Mouse (Mus musculus) ZHBTc4 (cell line): ENCODE measurements at regions not wholly inside any gene's neighbourhood (a gene's known extent, or its start where the extent isn't known, plus 50 kb on each side); places are given as distances from the start of the nearest gene placed in this dataset.

ENCODE experiments used
- DNase-seq: peaks from one replicate; pipeline ENCODE4 v3.0.0-alpha.2; 2011; ENCODE audit warnings: low read depth, low spot score

- peak; percentile 95 for DNase-seq
Measured at GRCm38 (mm10) chr12:17992572-17992971, 301.9 kb downstream of the Hpcal1 start.

GRCm38 (mm10) chr12:17993368-17993767 is 302.7 kb downstream of the Hpcal1 start:
- peak; percentile 49 for DNase-seq
